Mouse (Mus musculus) heart, embryonic 11.5 days (tissue): ENCODE results near the gene Pcnx2. TPM values are rescaled to one million over a fixed set of nuclear protein-coding genes. Genes with fewer than 3 reads are reported as not detected.
A peak's percentile ranks its signal among the peaks of the same experiment; 100 is the strongest.

Source experiments
- ATAC-seq: fragments of 200-750 bp; cut with Nextera tagmentation; replicated peaks from 2 replicates; pipeline ENCODE4 v1.8.0; 2017; ENCODE audit warnings: moderate library complexity; ENCODE audit not compliant: insufficient number of reproducible peaks, low FRiP score, low TSS enrichment
- H3K27ac ChIP-seq: fragments of 300-500 bp; sonication (generic); 2 replicates; pipeline ENCODE4 v1.5.1; 2014; ENCODE audit warnings: mild to moderate bottlenecking, low read depth, low read length
- H3K27me3 ChIP-seq: fragments of 300-500 bp; sonication (generic); 2 replicates; pipeline ENCODE4 v1.6.1; 2014; ENCODE audit warnings: mild to moderate bottlenecking, low read length, mixed read lengths; ENCODE audit not compliant: control insufficient read depth, insufficient read depth
- H3K36me3 ChIP-seq: fragments of 300-500 bp; sonication (generic); 2 replicates; pipeline ENCODE4 v1.6.1; 2014; ENCODE audit warnings: mild to moderate bottlenecking, low read length, moderate library complexity, mixed read lengths; ENCODE audit not compliant: control insufficient read depth, insufficient read depth
- H3K4me1 ChIP-seq: fragments of 300-500 bp; sonication (generic); 2 replicates; pipeline ENCODE4 v1.6.1; 2014; ENCODE audit warnings: low read length; ENCODE audit not compliant: control insufficient read depth, insufficient read depth
- H3K4me2 ChIP-seq: fragments of 300-500 bp; sonication (generic); 2 replicates; pipeline ENCODE4 v1.6.1; 2014; ENCODE audit warnings: mild to moderate bottlenecking, moderate library complexity
- H3K4me3 ChIP-seq: fragments of 300-500 bp; sonication (generic); 2 replicates; pipeline ENCODE4 v1.5.1; 2014; ENCODE audit warnings: low read depth, low read length
- H3K9ac ChIP-seq: fragments of 300-500 bp; sonication (generic); 2 replicates; pipeline ENCODE4 v1.6.1; 2014; ENCODE audit warnings: mild to moderate bottlenecking, low read depth, low read length, moderate library complexity
- H3K9me3 ChIP-seq: fragments of 300-500 bp; sonication (generic); replicated peaks from 2 replicates; pipeline ENCODE4 v1.6.1; 2016; ENCODE audit warnings: low read length; ENCODE audit not compliant: control insufficient read depth
- WGBS: fragments of 180-500 bp; shearing (Covaris S2); extraction: QIAGEN DNeasy Blood & Tissue Kit; methylation state at CpG from one replicate; pipeline ENCODE4 v1.1.7; 2014; ENCODE audit not compliant: insufficient replicate concordance; 5-methylcytosine and 5-hydroxymethylcytosine counted together
- polyA plus RNA-seq: library from polyadenylated mRNA; unstranded; fragments of >200 nt; fragmentation: Nextera tagmentation; extraction: Ambion mirVana; gene quantifications from 2 replicates; pipeline ENCODE4 v1.2.1, GENCODE M21; 2014

Gene Pcnx2
- polyA plus RNA-seq, 1 experiment from 2014 or later: 0.27 TPM

DNA sequence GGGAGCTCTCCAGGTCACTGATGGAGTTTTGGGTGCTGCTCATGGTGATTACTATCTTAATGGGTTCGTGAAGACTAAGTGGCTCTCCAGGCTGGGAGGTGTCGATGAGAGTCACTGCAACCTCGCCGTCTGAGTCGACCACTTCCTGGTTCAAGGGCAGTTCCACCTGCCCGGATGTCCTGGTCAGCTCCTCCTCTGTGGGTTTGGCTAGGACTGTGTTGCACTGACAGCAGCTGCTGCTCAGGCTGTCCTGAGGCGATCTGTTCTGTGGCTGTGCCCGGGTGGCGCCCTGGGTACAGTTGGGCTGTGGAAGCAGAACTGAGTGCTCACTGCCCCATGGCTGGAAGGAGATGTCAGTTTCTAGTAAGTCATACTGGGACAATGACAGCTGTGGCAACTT, 10.6 kb downstream of the Pcnx2 start:
- H3K9me3 ChIP-seq: no peaks in the 10 kb centered on the region; the same call in 1 of the 2 replicates
- H3K27ac ChIP-seq: no peak overlapping the region
- ATAC-seq: no peak
- H3K4me3 ChIP-seq: no peak overlapping the region
- no peaks in the 10 kb centered on the region for H3K36me3 ChIP-seq
- H3K4me1 ChIP-seq: peaks cover 3% of the 10 kb centered on the region; the same call in 1 of the 2 replicates
- no peaks in the 10 kb centered on the region for H3K27me3 ChIP-seq
- H3K4me2 ChIP-seq: no peak overlapping the region
- no peak overlapping the region for H3K9ac ChIP-seq
- 74% methylated on average over 9 of the region's 9 CpGs for WGBS

DNA sequence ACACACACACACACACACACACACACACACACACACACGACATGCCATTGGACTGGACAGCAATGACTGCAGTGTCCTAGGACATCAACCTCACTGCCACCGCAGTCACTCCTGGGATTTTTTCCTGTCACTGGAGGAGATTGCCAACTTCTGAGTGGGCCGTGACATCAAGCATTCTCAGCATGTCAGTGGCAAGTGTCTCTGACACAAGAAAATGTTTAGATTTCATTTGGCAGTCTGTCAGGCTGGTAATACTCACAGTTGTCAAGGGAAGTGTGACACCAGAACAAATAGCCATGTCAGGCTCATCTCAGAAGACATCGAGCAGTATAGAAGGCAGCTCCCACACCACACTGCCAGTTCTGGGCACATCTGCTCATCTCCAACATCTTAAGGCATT, 17.7 kb downstream of the Pcnx2 start:
- 57% methylated on average over 4 of the region's 4 CpGs for WGBS
- H3K27ac ChIP-seq: no peak overlapping the region

DNA sequence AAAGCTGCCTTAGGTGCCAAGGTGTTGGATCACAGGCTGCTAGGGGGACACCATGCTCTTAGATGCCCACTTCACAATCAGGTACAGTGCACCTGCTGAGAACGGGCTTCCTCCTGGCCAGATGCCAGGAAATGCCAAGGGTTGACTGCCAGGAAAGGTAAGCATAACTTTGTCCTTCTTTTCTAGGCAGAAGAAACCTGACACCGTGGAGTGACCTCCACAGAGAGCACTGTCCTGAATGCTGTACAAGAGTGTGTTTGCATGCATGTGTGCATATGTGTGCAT, 24.9 kb downstream of the Pcnx2 start:
- no peak overlapping the region for H3K27ac ChIP-seq
- H3K4me3 ChIP-seq: no peak overlapping the region
- no peaks in the 10 kb centered on the region for H3K9me3 ChIP-seq
- no peak overlapping the region for H3K9ac ChIP-seq
- 79% methylated on average over 2 of the region's 2 CpGs for WGBS
- H3K36me3 ChIP-seq: no peaks in the 10 kb centered on the region
- H3K4me1 ChIP-seq: peaks cover 30% of the 10 kb centered on the region
- H3K4me2 ChIP-seq: no peak overlapping the region
- no peaks in the 10 kb centered on the region for H3K27me3 ChIP-seq
- no peak for ATAC-seq

More for the DNA sequence above, 17.7 kb downstream of the Pcnx2 start:
- no peaks in the 10 kb centered on the region for H3K36me3 ChIP-seq
- H3K9ac ChIP-seq: no peak overlapping the region
- H3K27me3 ChIP-seq: no peaks in the 10 kb centered on the region
- no peak overlapping the region for H3K4me2 ChIP-seq
- no peak for ATAC-seq
- no peak overlapping the region for H3K4me3 ChIP-seq
- no peaks in the 10 kb centered on the region; the same call in 1 of the 2 replicates for H3K9me3 ChIP-seq
- peaks cover 6% of the 10 kb centered on the region; the same call in 1 of the 2 replicates for H3K4me1 ChIP-seq

DNA sequence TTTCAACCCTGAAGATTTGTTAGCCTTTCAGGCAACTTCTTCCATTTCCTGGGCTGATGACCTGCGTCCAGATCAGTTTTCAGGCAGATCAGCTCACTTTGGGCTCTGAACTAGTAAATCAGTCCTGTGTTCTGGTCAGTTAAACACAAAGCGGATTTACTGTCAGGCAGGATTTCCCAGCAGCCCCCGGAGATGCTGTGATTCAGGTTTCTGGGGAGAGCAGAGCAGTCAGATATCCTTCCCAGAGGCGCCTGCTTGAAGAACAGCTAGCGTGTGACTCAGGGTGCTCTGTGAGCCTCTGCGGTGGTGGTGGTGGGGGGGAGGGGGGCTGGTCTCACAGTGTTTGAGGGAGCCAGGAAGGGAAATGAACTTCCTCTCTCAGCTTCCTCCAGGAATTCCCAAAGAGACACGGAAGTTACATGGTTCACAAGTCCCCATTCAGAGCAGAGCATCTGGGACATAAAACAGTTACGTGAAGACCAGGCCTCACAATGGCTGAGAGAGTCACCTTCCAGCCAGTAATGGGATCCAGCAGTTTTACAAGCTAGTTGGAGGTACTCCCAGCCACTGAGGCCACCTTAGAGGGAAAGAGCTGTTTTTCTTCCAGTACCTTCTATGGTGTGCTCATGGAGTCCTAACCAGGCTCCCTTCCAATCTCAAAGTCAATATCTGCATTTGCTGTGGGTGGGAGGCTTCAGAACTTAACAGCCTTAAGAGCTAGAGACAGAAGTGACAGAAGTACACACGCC, 25.4 kb downstream of the Pcnx2 start:
- ATAC-seq: no peak
- no peaks in the 10 kb centered on the region for H3K9me3 ChIP-seq
- no peak overlapping the region for H3K4me2 ChIP-seq
- H3K4me3 ChIP-seq: no peak overlapping the region
- WGBS: 47% methylated on average over 9 of the region's 9 CpGs
- H3K27me3 ChIP-seq: no peaks in the 10 kb centered on the region
- no peaks in the 10 kb centered on the region for H3K36me3 ChIP-seq
- H3K4me1 ChIP-seq: peaks cover 30% of the 10 kb centered on the region
- H3K27ac ChIP-seq: no peak overlapping the region
- H3K9ac ChIP-seq: no peak overlapping the region

DNA sequence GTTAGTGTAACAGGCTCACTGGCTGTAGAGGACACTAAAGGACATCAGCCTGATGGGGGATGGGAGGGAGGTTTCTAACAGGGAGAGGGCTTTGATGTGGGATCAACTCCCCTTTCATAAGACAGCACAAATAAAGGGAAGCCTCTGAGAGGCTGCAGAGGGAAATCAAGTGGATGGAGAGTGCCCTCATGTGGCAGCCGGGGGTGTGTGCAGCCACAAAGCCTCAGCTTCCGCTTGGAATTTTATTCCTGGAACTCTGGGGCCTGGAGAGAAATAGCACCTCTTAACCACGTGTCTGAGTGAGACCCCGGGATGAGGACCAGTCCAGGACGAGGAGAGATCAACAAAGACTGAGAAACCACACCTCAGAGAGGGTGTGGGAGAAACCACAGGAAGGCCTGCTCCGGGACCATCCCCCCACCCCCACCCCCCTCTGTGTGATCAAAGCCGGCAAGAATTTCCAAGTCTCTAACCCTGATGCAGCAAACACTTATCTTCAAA, 27.2 kb downstream of the Pcnx2 start:
- Histone ChIP-seq H3K36me3 (no peaks in the 10 kb centered on the region), H3K9me3 (no peaks in the 10 kb centered on the region), H3K27ac (peak overlapping the region; percentile 61; the same call in 1 of the 2 replicates), H3K9ac (no peak overlapping the region), H3K4me3 (no peak overlapping the region), H3K4me1 (peaks cover 28% of the 10 kb centered on the region), H3K4me2 (peak overlapping the region; percentile 29; the same call in 1 of the 2 replicates), H3K27me3 (no peaks in the 10 kb centered on the region)
- ATAC-seq: peak; percentile 47; the same call in 1 of the 2 replicates
- 0% methylated on average over 7 of the region's 7 CpGs for WGBS

DNA sequence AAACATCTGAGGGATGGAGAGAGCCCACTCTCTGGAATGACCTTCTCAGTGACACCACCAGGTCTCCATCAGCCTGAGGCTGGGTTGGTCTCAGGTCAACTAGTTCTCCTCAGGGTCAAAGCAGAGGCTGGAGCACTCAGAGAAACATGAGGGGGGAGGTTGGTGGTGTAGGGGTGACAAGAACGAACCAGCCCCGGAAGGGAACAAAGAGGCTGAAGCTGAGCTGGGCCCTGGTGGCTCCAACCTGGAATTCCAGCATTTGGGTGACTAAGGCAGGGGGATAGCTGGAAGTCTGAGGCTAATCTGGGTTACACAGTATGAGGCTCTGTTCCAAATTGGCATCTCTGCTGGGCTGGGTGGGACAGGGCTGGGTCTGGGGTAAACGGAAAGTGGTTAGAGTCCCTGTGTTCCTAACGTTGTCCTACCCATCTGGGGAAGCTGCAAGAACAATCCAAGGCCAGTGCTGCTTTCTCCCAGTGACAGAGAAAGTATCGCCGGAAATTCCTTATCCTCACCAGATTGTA, 27.9 kb downstream of the Pcnx2 start:
- Histone ChIP-seq H3K4me1 (peaks cover 28% of the 10 kb centered on the region), H3K4me2 (peak overlapping the region; percentile 29; the same call in 1 of the 2 replicates), H3K9me3 (no peaks in the 10 kb centered on the region), H3K27ac (peak overlapping the region; percentile 61), H3K27me3 (no peaks in the 10 kb centered on the region), H3K9ac (peak overlapping the region; percentile 22; the same call in 1 of the 2 replicates), H3K4me3 (no peak overlapping the region), H3K36me3 (no peaks in the 10 kb centered on the region)
- 10% methylated on average over 6 of the region's 6 CpGs for WGBS
- ATAC-seq: no peak

DNA sequence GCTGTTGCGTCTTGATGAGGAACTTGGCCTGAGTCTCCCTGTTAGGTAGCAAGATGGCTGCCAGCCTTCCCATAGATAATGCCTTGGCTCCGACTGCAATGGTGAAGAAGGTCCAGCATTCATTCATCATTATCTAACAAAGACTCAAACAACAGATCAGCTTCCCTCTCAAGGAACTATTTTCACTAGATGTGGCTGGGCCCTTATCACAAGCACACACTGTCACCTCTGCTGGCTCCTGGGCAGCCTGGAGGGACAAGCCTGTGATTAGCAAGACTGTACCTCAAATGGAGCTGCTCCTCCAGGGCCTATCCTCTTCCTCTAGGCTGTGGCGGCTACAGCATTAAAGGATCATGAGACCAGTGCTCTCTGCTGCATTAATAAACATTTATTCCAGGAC, 28.4 kb downstream of the Pcnx2 start:
- no peak for ATAC-seq
- 53% methylated on average over 3 of the region's 3 CpGs for WGBS
- no peak overlapping the region for H3K9ac ChIP-seq
- no peak overlapping the region for H3K4me3 ChIP-seq
- no peaks in the 10 kb centered on the region for H3K36me3 ChIP-seq
- H3K27me3 ChIP-seq: no peaks in the 10 kb centered on the region
- peaks cover 28% of the 10 kb centered on the region for H3K4me1 ChIP-seq
- no peaks in the 10 kb centered on the region for H3K9me3 ChIP-seq
- no peak overlapping the region for H3K4me2 ChIP-seq
- H3K27ac ChIP-seq: peak overlapping the region; percentile 61; the same call in 1 of the 2 replicates

DNA sequence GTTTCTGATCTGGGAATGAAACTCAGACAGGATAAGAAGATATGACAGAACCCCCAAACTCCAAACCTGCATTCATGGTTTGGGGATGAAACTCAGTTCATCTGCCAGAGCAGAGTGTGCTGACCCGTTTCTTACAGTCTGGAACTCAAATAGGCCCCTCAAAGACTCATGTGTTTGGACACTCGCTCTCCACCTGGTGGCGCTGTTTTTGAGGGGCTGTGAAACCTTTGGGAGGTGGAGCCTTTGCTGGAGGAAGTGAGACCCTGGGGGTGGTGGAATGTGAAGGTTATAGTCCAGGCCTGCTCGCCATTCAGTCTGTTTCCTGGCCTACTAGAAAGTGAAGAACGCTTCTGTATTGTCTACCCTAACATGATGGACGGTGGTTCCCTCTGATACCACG, 29.6 kb downstream of the Pcnx2 start:
- H3K9me3 ChIP-seq: no peaks in the 10 kb centered on the region
- 44% methylated on average over 7 of the region's 7 CpGs for WGBS
- H3K4me1 ChIP-seq: peaks cover 28% of the 10 kb centered on the region
- no peak overlapping the region for H3K27ac ChIP-seq
- no peak for ATAC-seq
- H3K4me2 ChIP-seq: no peak overlapping the region
- no peak overlapping the region for H3K9ac ChIP-seq
- H3K4me3 ChIP-seq: no peak overlapping the region
- H3K27me3 ChIP-seq: no peaks in the 10 kb centered on the region
- H3K36me3 ChIP-seq: no peaks in the 10 kb centered on the region
